8 mouse cellular contexts compared by ENCODE assay signal in the genomic region with DNA sequence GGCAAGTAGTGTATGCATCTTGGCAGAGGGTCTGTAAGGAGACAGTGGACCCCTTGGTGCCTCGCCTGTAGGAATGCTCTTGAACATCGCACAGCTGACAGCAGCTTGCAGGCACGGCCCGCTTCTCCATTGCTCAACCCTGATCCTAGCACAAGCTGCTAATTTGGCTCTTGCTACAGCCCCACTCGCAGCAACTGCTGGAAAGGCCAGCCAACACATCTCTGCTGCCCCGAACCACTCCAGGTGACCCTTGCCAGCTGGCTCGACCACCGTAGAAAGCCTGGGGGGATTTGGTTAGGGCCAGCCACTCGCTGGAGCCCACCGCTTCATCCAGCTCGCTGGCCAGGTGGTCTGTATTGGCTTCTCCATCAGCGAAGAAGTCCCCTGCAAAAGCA. TPM values are rescaled to one million over a fixed set of nuclear protein-coding genes. Genes with fewer than 3 reads are reported as not detected.
DNase-seq lines count a peak whose midpoint lies in the region; ATAC-seq and TF ChIP-seq lines count a peak whose summit lies in the region.
"Had no signal": no experiment of that assay in that cellular context is flagged by ENCODE, and none has a peak within 500 bp of the region (broad histone marks: within the 10 kb centered on the region; RNA-seq: fewer than 3 reads in every experiment).

No protein-coding gene starts in this region.

- H3K9ac ChIP-seq in neural tube, embryonic 12.5 days, result no peak overlapping the region
- no peak overlapping the region for H3K9ac ChIP-seq in limb, embryonic 13.5 days
- H3K9ac ChIP-seq in stomach, postnatal 0 days (ENCODE audit: low read length), result no peak overlapping the region

- H3K4me2 ChIP-seq in neural tube, embryonic 12.5 days (replicated peaks), result no peak overlapping the region
- peak overlapping the region; percentile 76 for H3K4me2 ChIP-seq in limb, embryonic 13.5 days (replicated peaks)
- H3K4me2 ChIP-seq in stomach, postnatal 0 days (replicated peaks; ENCODE audit: low read depth), result peak overlapping the region; percentile 61

- H3K36me3 ChIP-seq in neural tube, embryonic 12.5 days, result no peaks in the 10 kb centered on the region
- no peaks in the 10 kb centered on the region for H3K36me3 ChIP-seq in heart, embryonic 10.5 days
- no peaks in the 10 kb centered on the region for H3K36me3 ChIP-seq in limb, embryonic 13.5 days
- no peaks in the 10 kb centered on the region for H3K36me3 ChIP-seq in stomach, postnatal 0 days (ENCODE audit: control insufficient read depth, insufficient read depth, low read length)

- peaks cover 59% of the 10 kb centered on the region for H3K27me3 ChIP-seq in neural tube, embryonic 12.5 days (replicated peaks)
- H3K27me3 ChIP-seq in heart, embryonic 10.5 days (ENCODE audit: insufficient read depth, poor library complexity, severe bottlenecking), result peaks cover 72% of the 10 kb centered on the region
- H3K27me3 ChIP-seq in limb, embryonic 13.5 days, result peaks cover 84% of the 10 kb centered on the region
- peaks cover 4% of the 10 kb centered on the region; the same call in 1 of the 2 replicates for H3K27me3 ChIP-seq in stomach, postnatal 0 days (ENCODE audit: control insufficient read depth, insufficient read depth, low read length)

- no peak for TF ChIP-seq CTCF in stomach, postnatal 0 days (IDR thresholded peaks at IDR 0.05; ENCODE audit: low read depth)

- no peak for DNase-seq in neural tube, embryonic 10.5 days (ENCODE audit: extremely low spot score, low spot score)
- no peak for DNase-seq in heart, embryonic 10.5 days (ENCODE audit: low spot score)
- no peak for DNase-seq in stomach, postnatal 0 days (ENCODE audit: low spot score)
- DNase-seq in spleen, postnatal 10 days (ENCODE audit: low spot score in 2 of 2), result no peak
- DNase-seq in right cerebral cortex, adult 18-20 months, result no peak

- no peak for TF ChIP-seq EP300 in stomach, postnatal 0 days (optimal IDR thresholded peaks at IDR 0.05)

- H3K27ac ChIP-seq in neural tube, embryonic 12.5 days, result no peak overlapping the region
- H3K27ac ChIP-seq in heart, embryonic 10.5 days, result no peak overlapping the region
- no peak overlapping the region for H3K27ac ChIP-seq in limb, embryonic 13.5 days
- no peak overlapping the region for H3K27ac ChIP-seq in stomach, postnatal 0 days (replicated peaks)

- peaks cover 18% of the 10 kb centered on the region for H3K4me1 ChIP-seq in neural tube, embryonic 12.5 days
- peaks cover 25% of the 10 kb centered on the region for H3K4me1 ChIP-seq in heart, embryonic 10.5 days
- H3K4me1 ChIP-seq in limb, embryonic 13.5 days, result peaks cover 16% of the 10 kb centered on the region
- H3K4me1 ChIP-seq in stomach, postnatal 0 days (replicated peaks; ENCODE audit: control insufficient read depth, insufficient read depth), result no peaks in the 10 kb centered on the region

- no peaks in the 10 kb centered on the region for H3K9me3 ChIP-seq in neural tube, embryonic 12.5 days
- no peaks in the 10 kb centered on the region for H3K9me3 ChIP-seq in heart, embryonic 10.5 days
- no peaks in the 10 kb centered on the region for H3K9me3 ChIP-seq in limb, embryonic 13.5 days
- H3K9me3 ChIP-seq in stomach, postnatal 0 days (ENCODE audit: control insufficient read depth, low read length), result no peaks in the 10 kb centered on the region

- peak overlapping the region; percentile 5; the same call in 1 of the 2 replicates for H3K4me3 ChIP-seq in neural tube, embryonic 12.5 days
- H3K4me3 ChIP-seq in heart, embryonic 10.5 days, result peak overlapping the region; percentile 61
- peak overlapping the region; percentile 44 for H3K4me3 ChIP-seq in limb, embryonic 13.5 days
- no peak overlapping the region for H3K4me3 ChIP-seq in stomach, postnatal 0 days (ENCODE audit: low read depth, low read length)

- WGBS in neural tube, embryonic 12.5 days, result 39% methylated on average over 12 of the region's 12 CpGs
- 29% methylated on average over 12 of the region's 12 CpGs for WGBS in heart, embryonic 10.5 days
- WGBS in limb, embryonic 13.5 days, result 27% methylated on average over 12 of the region's 12 CpGs
- WGBS in stomach, postnatal 0 days, result 33% methylated on average over 12 of the region's 12 CpGs

- no peak for ATAC-seq in neural tube, embryonic 12.5 days (ENCODE audit: low FRiP score, low read depth)
- ATAC-seq in limb, embryonic 13.5 days (ENCODE audit: low FRiP score, low read depth), result no peak
- ATAC-seq in stomach, postnatal 0 days (ENCODE audit: low FRiP score, low TSS enrichment), result no peak

RNA-seq across cellular contexts. Expression of a gene that starts 0.6 kb away (rescaled TPM):
- 0.28 and 0.29 TPM in 2 replicates for polyA plus RNA-seq in neural tube, embryonic 12.5 days (2016; fragmentation: Nextera tagmentation; extraction: Ambion mirVana)
- polyA plus RNA-seq in heart, embryonic 10.5 days (2016; fragmentation: Nextera tagmentation; extraction: Ambion mirVana), result 1.4 and 2.6 TPM in 2 replicates
- polyA plus RNA-seq in limb, embryonic 13.5 days (2015; fragmentation: Nextera tagmentation; extraction: Ambion mirVana), result 0.98 and 1.1 TPM in 2 replicates
- polyA plus RNA-seq in stomach, postnatal 0 days (2015; fragmentation: Nextera tagmentation; extraction: Ambion mirVana), result 0.40 and 0.44 TPM in 2 replicates

RNA-seq across cellular contexts. Expression of a gene that starts 1.9 kb away (rescaled TPM):
- polyA plus RNA-seq in neural tube, embryonic 12.5 days (2016; fragmentation: Nextera tagmentation; extraction: Ambion mirVana), result not detected in 2 replicates
- 0.67 TPM in 1 of 2 replicates, not detected in the other for polyA plus RNA-seq in heart, embryonic 10.5 days (2016; fragmentation: Nextera tagmentation; extraction: Ambion mirVana)
- not detected in 2 replicates for polyA plus RNA-seq in limb, embryonic 13.5 days (2015; fragmentation: Nextera tagmentation; extraction: Ambion mirVana)
- polyA plus RNA-seq in stomach, postnatal 0 days (2015; fragmentation: Nextera tagmentation; extraction: Ambion mirVana), result 0.17 TPM in 1 of 2 replicates, not detected in the other
- polyA plus RNA-seq: gonadal fat pad, adult 2 months had no signal

RNA-seq across cellular contexts. Expression of a gene that starts 21.7 kb away (rescaled TPM):
- 10.2 and 10.8 TPM in 2 replicates for polyA plus RNA-seq in neural tube, embryonic 12.5 days (2016; fragmentation: Nextera tagmentation; extraction: Ambion mirVana)
- 4.9 and 7.4 TPM in 2 replicates for polyA plus RNA-seq in heart, embryonic 10.5 days (2016; fragmentation: Nextera tagmentation; extraction: Ambion mirVana)
- 6.6 and 7.6 TPM in 2 replicates for polyA plus RNA-seq in limb, embryonic 13.5 days (2015; fragmentation: Nextera tagmentation; extraction: Ambion mirVana)
- polyA plus RNA-seq in stomach, postnatal 0 days (2015; fragmentation: Nextera tagmentation; extraction: Ambion mirVana), result 0.96 and 1.3 TPM in 2 replicates

RNA-seq across cellular contexts. Expression of a gene that starts 22.0 kb away (rescaled TPM):
- polyA plus RNA-seq in neural tube, embryonic 12.5 days (2016; fragmentation: Nextera tagmentation; extraction: Ambion mirVana), result 1.6 and 2.2 TPM in 2 replicates
- polyA plus RNA-seq in heart, embryonic 10.5 days (2016; fragmentation: Nextera tagmentation; extraction: Ambion mirVana), result 1.0 and 1.4 TPM in 2 replicates
- polyA plus RNA-seq in limb, embryonic 13.5 days (2015; fragmentation: Nextera tagmentation; extraction: Ambion mirVana), result 1.5 and 1.6 TPM in 2 replicates
- 0.96 and 1.2 TPM in 2 replicates for polyA plus RNA-seq in stomach, postnatal 0 days (2015; fragmentation: Nextera tagmentation; extraction: Ambion mirVana)

RNA-seq across cellular contexts. Expression of a gene that starts 23.7 kb away (rescaled TPM):
- 9.1 and 9.3 TPM in 2 replicates for polyA plus RNA-seq in neural tube, embryonic 12.5 days (2016; fragmentation: Nextera tagmentation; extraction: Ambion mirVana)
- polyA plus RNA-seq in heart, embryonic 10.5 days (2016; fragmentation: Nextera tagmentation; extraction: Ambion mirVana), result 6.5 and 7.3 TPM in 2 replicates
- 9.5 and 10.1 TPM in 2 replicates for polyA plus RNA-seq in limb, embryonic 13.5 days (2015; fragmentation: Nextera tagmentation; extraction: Ambion mirVana)
- 2.7 and 3.0 TPM in 2 replicates for polyA plus RNA-seq in stomach, postnatal 0 days (2015; fragmentation: Nextera tagmentation; extraction: Ambion mirVana)
